Mouse (Mus musculus): ENCODE results near the gene Rsrc1.

DNA sequence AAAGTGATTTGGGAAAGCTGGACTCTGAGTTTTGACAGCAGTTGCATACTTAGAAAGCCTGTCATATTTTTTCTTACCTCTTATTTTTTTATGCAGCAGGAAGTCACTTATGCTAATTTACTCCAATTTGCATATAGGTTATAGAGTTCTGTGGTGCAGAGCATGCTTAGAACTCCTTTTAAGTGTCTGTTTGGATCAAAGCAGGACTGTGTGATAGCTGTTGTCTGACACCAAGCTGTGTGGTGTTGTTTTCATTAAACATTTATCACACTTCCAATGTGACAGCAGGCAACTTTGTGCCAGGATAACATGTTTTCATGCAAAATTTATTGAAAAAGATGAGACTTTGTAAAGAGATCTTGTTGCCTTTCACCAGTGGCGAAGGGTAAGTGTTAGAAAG lies 103.6 kb downstream of the Rsrc1 start:
- TF ChIP-seq CTCF (IDR thresholded peaks at IDR 0.05; ENCODE audit: control insufficient read depth, insufficient read depth, insufficient replicate concordance, low read depth, low read length) (no peak), POLR2A (IDR thresholded peaks at IDR 0.05; ENCODE audit: control insufficient read depth, low read depth, low read length) (no peak)

Data from testis, adult 2 months (tissue).